7 mouse cellular contexts compared by ENCODE assay signal in the genomic region with DNA sequence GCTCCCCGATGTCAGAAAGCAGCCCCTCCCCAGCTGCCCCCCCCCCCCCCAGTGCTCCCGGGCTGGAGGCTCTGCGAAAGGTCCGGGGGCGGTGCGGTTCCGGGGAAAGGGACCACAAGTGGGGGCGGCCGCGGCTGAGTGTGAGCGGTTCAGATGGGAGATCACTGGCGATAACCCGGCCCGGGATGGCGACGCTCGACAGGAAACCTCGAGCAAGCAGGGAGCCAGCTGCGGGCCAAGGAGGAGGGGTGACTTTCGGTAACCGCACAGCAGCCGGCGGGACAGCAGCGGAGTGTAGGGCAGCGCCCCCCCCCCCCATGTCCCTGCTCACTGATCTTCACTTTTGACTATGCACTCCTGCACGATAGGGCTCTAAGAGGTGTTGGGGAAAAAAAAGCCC. TPM values are rescaled to one million over a fixed set of nuclear protein-coding genes. Genes with fewer than 3 reads are reported as not detected.
A peak's percentile ranks its signal among the peaks of the same experiment; 100 is the strongest.
DNase-seq lines count a peak whose midpoint lies in the region; ATAC-seq and TF ChIP-seq lines count a peak whose summit lies in the region.

No protein-coding gene starts in this region.

- H3ac ChIP-seq in C2C12 (ENCODE audit: control insufficient read depth, insufficient read length, low read depth), result peak overlapping the region; percentile 59

- H3K36me3 ChIP-seq in C2C12 (ENCODE audit: control insufficient read depth, insufficient read depth) (no peaks in the 10 kb centered on the region), ES-Bruce4 (ENCODE audit: control insufficient read depth, insufficient read depth, low read length, poor library complexity, severe bottlenecking) (no peaks in the 10 kb centered on the region)
- H3K36me3 ChIP-seq in forebrain, embryonic 11.5 days (ENCODE audit: control insufficient read depth, insufficient read depth, low read length), result no peaks in the 10 kb centered on the region
- no peaks in the 10 kb centered on the region for H3K36me3 ChIP-seq in intestine, postnatal 0 days (ENCODE audit: control insufficient read depth, insufficient read depth)

- no peaks in the 10 kb centered on the region for H3K79me2 ChIP-seq in C2C12 (ENCODE audit: control insufficient read depth, insufficient read depth)

- no peak overlapping the region for H3K9ac ChIP-seq in ES-Bruce4 (ENCODE audit: low read depth, poor library complexity, severe bottlenecking)
- peak overlapping the region; percentile 51 for H3K9ac ChIP-seq in forebrain, embryonic 11.5 days (ENCODE audit: low read length)
- H3K9ac ChIP-seq in intestine, postnatal 0 days (ENCODE audit: low read depth, low read length), result peak overlapping the region; percentile 23

- H3K4me3 ChIP-seq in C2C12 (ENCODE audit: insufficient read depth, poor library complexity, severe bottlenecking), result peak overlapping the region; percentile 11
- peak overlapping the region; percentile 48 for H3K4me3 ChIP-seq in ES-Bruce4 (ENCODE audit: low read depth, low read length)
- peak overlapping the region; percentile 37 for H3K4me3 ChIP-seq in forebrain, embryonic 11.5 days (ENCODE audit: low read depth, low read length)
- H3K4me3 ChIP-seq in intestine, postnatal 0 days (ENCODE audit: low read depth, low read length), result peak overlapping the region; percentile 54

- H3K9me3 ChIP-seq in ES-Bruce4 (replicated peaks; ENCODE audit: control insufficient read depth, insufficient read depth, low read length, poor library complexity, severe bottlenecking), result no peaks in the 10 kb centered on the region
- no peaks in the 10 kb centered on the region for H3K9me3 ChIP-seq in forebrain, embryonic 11.5 days (ENCODE audit: control insufficient read depth, low read length)
- H3K9me3 ChIP-seq in intestine, postnatal 0 days (ENCODE audit: control insufficient read depth), result no peaks in the 10 kb centered on the region

- DNase-seq in forebrain, embryonic 11.5 days (ENCODE audit: low spot score), result peak; percentile 70
- peak; percentile 35 to 51 for DNase-seq in lung, postnatal 4 days
- peak; percentile 39 to 71 for DNase-seq in spleen, postnatal 4 days (ENCODE audit: low spot score in 2 of 2)
- no peak for DNase-seq in left cerebral cortex, postnatal 36 days (ENCODE audit: low spot score in 2 of 2)

- H3K27me3 ChIP-seq in C2C12 (ENCODE audit: control insufficient read depth, insufficient read depth, insufficient read length) (no peaks in the 10 kb centered on the region), ES-Bruce4 (ENCODE audit: control insufficient read depth, insufficient read depth, low read length, poor library complexity, severe bottlenecking) (0 out of 2 replicates have a peak, but pooled peaks cover 2% of the 10 kb centered on the region)
- H3K27me3 ChIP-seq in forebrain, embryonic 11.5 days (ENCODE audit: control insufficient read depth, insufficient read depth, low read length), result peaks cover 51% of the 10 kb centered on the region
- 0 out of 2 replicates have a peak, but pooled peaks cover 14% of the 10 kb centered on the region for H3K27me3 ChIP-seq in intestine, postnatal 0 days (replicated peaks; ENCODE audit: control insufficient read depth, insufficient read depth, low read length)

- TF ChIP-seq EP300 in ES-Bruce4 (IDR thresholded peaks at IDR 0.05; ENCODE audit: insufficient read depth, low read depth, low read length), result no peak

- H3K79me3 ChIP-seq in C2C12 (ENCODE audit: low read depth), result no peaks in the 10 kb centered on the region

- no peaks in the 10 kb centered on the region for H3K4me1 ChIP-seq in ES-Bruce4 (ENCODE audit: control insufficient read depth, insufficient read depth, low read length)
- peaks cover 28% of the 10 kb centered on the region; the same call in 1 of the 2 replicates for H3K4me1 ChIP-seq in forebrain, embryonic 11.5 days (replicated peaks; ENCODE audit: control insufficient read depth, insufficient read depth, low read length)
- no peaks in the 10 kb centered on the region for H3K4me1 ChIP-seq in intestine, postnatal 0 days (replicated peaks; ENCODE audit: control insufficient read depth, insufficient read depth, low read length)

- WGBS in forebrain, embryonic 11.5 days, result under 1% methylated on average over 26 of the region's 26 CpGs
- WGBS in intestine, postnatal 0 days, result under 1% methylated on average over 19 of the region's 26 CpGs

- peak overlapping the region; percentile 99 for H3K4me2 ChIP-seq in forebrain, embryonic 11.5 days (ENCODE audit: low read depth, low read length, severe bottlenecking)
- H3K4me2 ChIP-seq in intestine, postnatal 0 days (replicated peaks; ENCODE audit: low read depth), result peak overlapping the region; percentile 99

- peak; percentile 22 for ATAC-seq in forebrain, embryonic 11.5 days (replicated peaks; ENCODE audit: low FRiP score)
- ATAC-seq in intestine, postnatal 0 days, result 0 out of 2 replicates have a peak, but pooled peaks have one; percentile 29

- no peak overlapping the region for H3K27ac ChIP-seq in ES-Bruce4 (ENCODE audit: insufficient read depth, low read length)
- no peak overlapping the region for H3K27ac ChIP-seq in forebrain, embryonic 11.5 days (ENCODE audit: low read depth, low read length)
- no peak overlapping the region for H3K27ac ChIP-seq in intestine, postnatal 0 days (ENCODE audit: low read depth, low read length)

- no peak for TF ChIP-seq POLR2A in ES-Bruce4 (IDR thresholded peaks at IDR 0.05; ENCODE audit: insufficient read depth, low read length)

- intact Hi-C loops in left cerebral cortex, postnatal 36 days (cut with DNase I), result no loop called here

- no peak for TF ChIP-seq CTCF in C2C12 (IDR thresholded peaks at IDR 0.05; ENCODE audit: control insufficient read depth, insufficient read depth, insufficient read length)
- no peak for TF ChIP-seq CTCF in ES-Bruce4 (IDR thresholded peaks at IDR 0.05; ENCODE audit: low read depth, low read length)
- no peak for TF ChIP-seq CTCF in intestine, postnatal 0 days (IDR thresholded peaks at IDR 0.05; ENCODE audit: low read depth)

TF ChIP-seq in C2C12, 6 proteins besides CTCF, POLR2A, EP300 and RAD21:
- TF ChIP-seq USF1 (IDR thresholded peaks at IDR 0.05; ENCODE audit: low read depth), result no peak
- TF ChIP-seq CEBPB (IDR thresholded peaks at IDR 0.05; ENCODE audit: low read depth), result no peak
- no peak for TF ChIP-seq MAX (IDR thresholded peaks at IDR 0.05)
- no peak for TF ChIP-seq FOSL1 (IDR thresholded peaks at IDR 0.05; ENCODE audit: insufficient read depth, low read length, poor library complexity, severe bottlenecking)
- no peak for TF ChIP-seq MYOG (IDR thresholded peaks at IDR 0.05; ENCODE audit: control insufficient read depth, extremely low read depth, insufficient read length)

RNA-seq across cellular contexts. Expression of gene Cd247, which starts 56.5 kb away (rescaled TPM):
- polyA plus RNA-seq in C2C12 (2012; fragmentation: generic; extraction: Trizol) (0.05 TPM), ES-Bruce4 (2011; ENCODE audit: insufficient read depth, insufficient read length, low read depth, missing spikeins) (not detected in 2 replicates)
- polyA plus RNA-seq in forebrain, embryonic 11.5 days (2014; fragmentation: Nextera tagmentation; extraction: Ambion mirVana), result 1.7 and 2.5 TPM in 2 replicates
- polyA plus RNA-seq in intestine, postnatal 0 days (2015; fragmentation: Nextera tagmentation; extraction: Ambion mirVana), result 0.50 and 0.52 TPM in 2 replicates
- total RNA-seq in left cerebral cortex, postnatal 36 days (2021), result under 1 TPM in 1 of 2 experiments, not detected in 1; 0.25 TPM

Comparison
In these comparisons a context has a peak if more than half of its experiments do, and no peak if none do; other contexts are left out.
1. DNase-seq: peak in forebrain, embryonic 11.5 days (single experiment), lung, postnatal 4 days (2 of 2) and spleen, postnatal 4 days (2 of 2); none in left cerebral cortex, postnatal 36 days (0 of 2).
2. Peak in every context shown above with its lines, with median percentiles within 50 percentile points of each other: H3K4me3 ChIP-seq.